Mouse (Mus musculus): Measurements from ENCODE around the gene Gpr157.

Gpr157 gene

GRCm38 (mm10) chr4:150072416-150073101 lies 14.6 kb upstream of the Gpr157 start:
- DNase-seq (ENCODE audit: low spot score) = no peak

- no peak for DNase-seq (ENCODE audit: low spot score)
These were observed 14.1 kb upstream of the Gpr157 start for GRCm38 (mm10) chr4:150073102-150073473.

- no peak for DNase-seq (ENCODE audit: low spot score)
These were observed 11.8 kb upstream of the Gpr157 start for GRCm38 (mm10) chr4:150075350-150075749.

GRCm38 (mm10) chr4:150076147-150076546 lies 11.0 kb upstream of the Gpr157 start:
- no peak for DNase-seq (ENCODE audit: low spot score)

GRCm38 (mm10) chr4:150078646-150079045 lies 8.5 kb upstream of the Gpr157 start:
- no peak for DNase-seq (ENCODE audit: low spot score)

GRCm38 (mm10) chr4:150079244-150079643 lies 7.9 kb upstream of the Gpr157 start:
- DNase-seq (ENCODE audit: low spot score) = no peak

GRCm38 (mm10) chr4:150080330-150080967 lies 6.7 kb upstream of the Gpr157 start:
- no peak for DNase-seq (ENCODE audit: low spot score)

GRCm38 (mm10) chr4:150085366-150085765 lies 1.8 kb upstream of the Gpr157 start:
- no peak for DNase-seq (ENCODE audit: low spot score)

- no peak for DNase-seq (ENCODE audit: low spot score)
These were observed 364 bp upstream of the Gpr157 start for GRCm38 (mm10) chr4:150086841-150087160.

- DNase-seq (ENCODE audit: low spot score) = no peak
These were observed 845 bp downstream of the Gpr157 start for GRCm38 (mm10) chr4:150087890-150088530.

- DNase-seq (ENCODE audit: low spot score) = no peak
These were observed 2.0 kb downstream of the Gpr157 start for GRCm38 (mm10) chr4:150089121-150089520.

- no peak for DNase-seq (ENCODE audit: low spot score)
These were observed 4.9 kb downstream of the Gpr157 start for GRCm38 (mm10) chr4:150091887-150092582.

- DNase-seq (ENCODE audit: low spot score) = no peak
These were observed 5.4 kb downstream of the Gpr157 start for GRCm38 (mm10) chr4:150092583-150092902.

- DNase-seq (ENCODE audit: low spot score) = no peak
These were observed 6.6 kb downstream of the Gpr157 start for GRCm38 (mm10) chr4:150093560-150094462.

- no peak for DNase-seq (ENCODE audit: low spot score)
These were observed 7.3 kb downstream of the Gpr157 start for GRCm38 (mm10) chr4:150094463-150094789.

- no peak for DNase-seq (ENCODE audit: low spot score)
These were observed 9.1 kb downstream of the Gpr157 start for GRCm38 (mm10) chr4:150096309-150096708.

- no peak for DNase-seq (ENCODE audit: low spot score)
These were observed 10.7 kb downstream of the Gpr157 start for GRCm38 (mm10) chr4:150097847-150098246.

- no peak for DNase-seq (ENCODE audit: low spot score)
These were observed 11.7 kb downstream of the Gpr157 start for GRCm38 (mm10) chr4:150098880-150099279.

- DNase-seq (ENCODE audit: low spot score) = no peak
These were observed 15.7 kb downstream of the Gpr157 start for GRCm38 (mm10) chr4:150102822-150103221.

GRCm38 (mm10) chr4:150105671-150106070 lies 18.5 kb downstream of the Gpr157 start:
- DNase-seq (ENCODE audit: low spot score) = no peak

GRCm38 (mm10) chr4:150106637-150107036 lies 19.5 kb downstream of the Gpr157 start:
- DNase-seq (ENCODE audit: low spot score) = no peak

GRCm38 (mm10) chr4:150109636-150110035 lies 22.5 kb downstream of the Gpr157 start:
- DNase-seq (ENCODE audit: low spot score) = no peak
